Mouse (Mus musculus) retina, postnatal 7 days (tissue): ENCODE results near the gene Ctu2.

Experiments
- DNase-seq: peaks from one replicate; pipeline ENCODE4 v3.0.0-alpha.2; 2012; ENCODE audit warnings: low read depth, low spot score

Gene Ctu2

DNA sequence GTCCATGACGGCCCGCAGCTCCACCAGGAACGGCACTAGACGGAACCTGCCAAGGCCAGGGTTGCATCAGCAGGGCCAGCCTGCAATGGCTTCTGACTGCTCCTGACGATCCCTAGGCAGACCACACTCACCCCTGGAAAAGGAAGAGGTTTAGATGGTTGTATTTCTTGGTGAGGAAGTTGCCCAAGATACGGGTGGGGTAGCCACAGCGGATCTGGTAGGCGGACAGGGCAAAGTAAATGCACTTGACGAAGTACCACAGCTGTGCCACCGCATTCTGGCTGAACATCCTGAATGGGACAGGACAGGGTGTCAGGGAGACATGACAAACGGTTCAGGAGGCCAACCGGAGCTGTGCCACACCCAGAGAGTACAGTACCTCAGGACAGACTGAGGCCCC is 8.9 kb downstream of the Ctu2 start:
- DNase-seq, result no peak

DNA sequence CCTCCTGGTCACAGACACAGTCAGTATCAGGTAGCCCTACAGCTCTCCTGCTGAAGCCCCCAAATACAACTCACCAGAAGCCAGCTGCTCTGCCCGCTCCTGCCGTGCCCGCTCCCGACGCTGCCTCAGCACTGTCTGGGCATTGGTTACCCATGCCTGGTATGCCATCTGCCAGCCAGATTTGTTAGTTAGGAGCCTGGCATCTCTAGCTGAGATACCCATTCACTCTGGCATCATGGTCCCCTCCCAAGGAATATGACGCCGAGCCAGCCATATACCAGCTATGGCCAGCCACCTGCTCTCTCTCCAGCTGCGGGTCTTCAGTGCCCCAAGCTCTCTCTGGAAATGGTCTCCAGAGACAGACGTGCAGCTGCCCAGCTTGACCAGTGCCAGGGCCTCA is 12.4 kb downstream of the Ctu2 start:
- DNase-seq, result no peak

DNA sequence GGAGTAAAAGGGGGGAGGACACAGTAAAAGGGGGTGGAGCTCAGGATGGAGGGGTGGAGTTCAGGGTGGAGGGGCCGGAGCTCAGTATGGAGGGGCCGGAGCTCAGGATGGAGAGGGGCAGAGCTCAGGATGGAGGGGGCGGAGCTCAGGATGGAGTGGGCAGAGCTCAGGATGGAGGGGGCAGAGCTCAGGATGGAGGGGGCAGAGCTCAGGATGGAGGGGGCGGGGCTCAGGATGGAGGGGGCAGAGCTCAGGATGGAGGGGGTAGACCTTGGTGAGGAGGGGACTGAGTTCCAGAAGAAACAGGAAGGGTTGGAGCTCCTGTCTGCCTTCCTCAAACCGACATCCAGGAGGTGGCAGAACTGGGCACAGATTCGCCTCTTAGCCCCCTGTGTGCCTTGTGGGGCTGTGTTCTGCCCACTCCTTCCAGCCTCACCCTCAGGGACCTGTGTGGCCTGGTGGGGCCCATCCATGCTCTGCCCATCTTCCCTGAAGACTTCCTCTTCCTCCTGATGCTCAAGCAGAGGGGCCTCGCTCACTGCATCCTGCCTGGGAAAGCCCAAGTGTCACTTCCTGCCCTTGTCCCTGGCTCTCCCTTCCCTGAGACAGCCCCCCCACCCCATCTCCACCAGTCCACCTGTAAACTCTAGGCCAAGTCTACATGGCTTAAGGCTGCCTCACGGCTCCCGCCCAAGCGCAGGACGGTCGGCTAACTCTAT is 21.2 kb downstream of the Ctu2 start:
- DNase-seq, result no peak

DNA sequence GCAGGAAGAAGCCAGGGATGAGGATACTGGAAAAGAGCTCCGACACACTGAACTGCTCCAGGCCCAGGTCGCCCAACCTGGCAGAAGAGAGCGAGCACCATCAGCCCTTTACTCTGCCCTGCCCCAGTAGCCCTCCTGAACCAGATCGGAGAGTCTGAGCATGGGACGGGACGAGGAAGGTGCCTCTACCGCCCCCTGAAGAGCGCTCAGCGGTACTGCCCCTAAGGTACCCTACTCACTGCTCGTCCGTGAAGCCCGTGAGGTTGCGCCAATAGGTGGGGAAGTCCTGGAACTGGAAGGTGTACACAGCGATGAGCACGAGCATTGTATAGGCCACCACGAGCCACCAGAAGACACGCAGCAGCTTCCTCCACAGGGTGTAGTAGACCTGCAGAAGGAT is 22.0 kb downstream of the Ctu2 start:
- no peak for DNase-seq

DNA sequence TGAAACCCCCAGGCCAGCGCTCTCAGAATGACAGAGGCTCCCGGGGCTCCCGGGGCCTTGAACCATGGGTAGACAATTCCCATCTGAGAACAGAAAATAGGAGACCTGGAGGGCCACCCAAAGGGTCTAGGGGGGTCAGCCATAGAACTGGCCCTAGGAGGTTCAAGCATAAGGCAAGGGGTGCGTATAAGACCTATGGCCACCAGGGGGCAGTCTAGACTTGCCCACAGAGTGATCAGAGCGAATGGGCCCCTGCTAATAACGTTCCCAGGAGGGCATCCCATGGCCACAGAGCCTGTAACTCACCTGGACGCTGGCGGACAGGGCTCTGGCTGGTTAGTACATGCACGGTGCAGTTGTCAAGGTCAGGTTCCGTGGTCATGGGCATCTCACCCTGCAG is 24.9 kb downstream of the Ctu2 start:
- peak; percentile 77 for DNase-seq

DNA sequence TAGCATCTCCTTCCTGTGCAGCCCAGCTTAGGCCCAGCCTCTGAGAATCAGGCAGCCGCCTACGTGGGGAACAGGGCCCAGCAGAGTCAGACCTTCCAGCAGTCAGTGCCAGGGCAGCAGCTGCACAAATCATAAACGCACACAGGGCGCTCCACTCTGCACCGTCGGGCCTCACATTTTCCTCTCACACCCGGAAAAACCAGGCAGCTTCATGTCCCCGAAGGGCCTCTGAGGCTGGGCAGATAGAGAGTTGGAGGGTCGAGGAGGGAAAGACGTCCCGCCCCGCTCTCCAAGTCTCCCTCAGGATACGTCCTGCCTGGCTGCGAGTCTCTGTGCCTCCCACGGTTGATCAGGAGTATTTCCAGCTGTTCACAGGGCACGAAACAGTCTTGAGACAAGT is 35.6 kb downstream of the Ctu2 start:
- no peak for DNase-seq

DNA sequence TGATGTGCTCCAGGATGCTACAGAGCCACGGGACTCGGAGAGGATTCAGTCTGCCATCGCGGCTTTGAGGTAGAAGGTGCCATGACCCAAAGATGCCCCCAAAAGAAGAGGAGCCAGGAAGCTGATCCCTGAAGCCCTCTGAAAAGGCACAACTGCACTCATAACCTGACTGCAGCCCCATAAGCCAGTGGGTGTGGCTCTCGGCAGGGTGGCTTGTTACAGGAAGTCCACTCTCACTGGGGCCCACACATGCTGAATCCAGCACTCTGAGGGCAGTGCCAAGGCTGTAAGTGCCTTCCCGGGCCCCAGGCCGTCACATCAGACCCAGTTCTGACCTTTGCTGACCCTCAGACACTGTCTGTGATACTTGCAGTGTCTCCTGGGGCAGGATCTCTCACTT is 36.4 kb downstream of the Ctu2 start:
- no peak for DNase-seq

DNA sequence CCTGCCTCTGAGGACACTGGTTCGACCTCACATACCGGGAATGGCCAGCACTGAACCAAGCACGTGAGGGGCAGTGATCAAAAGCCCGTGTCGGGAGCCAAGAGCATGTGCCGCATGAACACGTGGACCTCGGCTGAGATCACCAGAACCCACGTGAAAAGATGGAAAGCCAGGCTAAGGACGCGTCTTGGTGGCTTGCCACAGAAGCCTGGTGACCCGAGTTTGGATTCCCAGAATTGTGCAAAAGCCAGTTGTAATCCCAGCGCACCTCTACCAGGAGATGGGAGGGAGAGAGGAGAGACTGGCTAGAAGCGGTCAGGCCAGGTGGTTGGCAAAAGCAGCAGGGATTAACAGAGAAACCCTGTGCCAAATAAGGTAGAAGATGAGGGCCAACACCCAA is 39.8 kb downstream of the Ctu2 start:
- DNase-seq, result no peak

DNA sequence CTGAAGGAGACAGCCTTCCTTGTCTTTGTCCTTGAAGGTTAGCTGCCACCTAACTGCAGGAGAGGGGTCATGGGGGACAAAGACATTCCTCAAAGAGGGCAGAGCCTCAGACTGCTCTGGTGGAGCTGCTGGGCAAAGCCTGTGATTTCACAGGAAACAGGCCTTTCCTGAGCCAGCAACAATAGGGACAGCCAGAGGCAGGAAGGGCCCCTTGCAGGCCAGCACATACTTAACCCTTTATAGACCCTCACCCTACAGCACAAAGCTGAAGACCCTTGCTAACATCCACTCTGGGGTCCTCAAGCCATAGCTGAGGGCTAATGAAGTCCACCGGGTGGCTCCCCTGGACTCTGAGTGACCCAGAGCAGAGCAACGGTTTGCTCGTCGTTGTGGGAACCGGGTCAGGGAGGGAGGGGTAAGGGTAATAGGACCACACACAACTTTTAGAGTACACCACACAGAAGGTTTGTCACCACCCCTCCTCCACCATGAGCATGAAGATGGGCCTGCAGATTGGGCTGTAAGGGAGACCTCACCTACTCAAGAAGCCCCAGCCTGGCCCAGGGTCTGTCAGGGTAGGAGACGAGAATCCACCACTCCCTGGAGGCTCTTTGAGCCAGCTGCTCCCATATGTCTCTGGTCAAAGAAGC is 41.7 kb downstream of the Ctu2 start:
- DNase-seq, result no peak

DNA sequence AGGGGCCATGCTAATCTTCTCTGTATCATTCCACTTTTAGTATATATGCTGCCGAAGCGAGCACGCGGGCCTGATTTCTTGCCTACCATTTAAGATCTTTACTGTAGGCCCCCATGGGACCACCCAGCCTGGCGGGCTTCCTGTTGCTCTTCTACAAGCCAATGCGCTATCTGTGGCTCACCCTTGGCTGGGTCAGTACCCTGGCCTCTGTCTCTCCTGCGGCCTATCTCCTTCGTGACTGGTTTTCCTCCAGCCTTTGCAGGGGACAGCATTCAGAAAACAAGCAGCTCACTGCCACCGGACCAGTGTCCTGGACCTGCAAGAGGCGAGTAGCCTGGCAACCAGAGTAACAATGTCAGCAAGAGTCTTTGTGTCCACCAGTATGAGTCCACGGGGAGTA is 44.7 kb downstream of the Ctu2 start:
- DNase-seq, result no peak

DNA sequence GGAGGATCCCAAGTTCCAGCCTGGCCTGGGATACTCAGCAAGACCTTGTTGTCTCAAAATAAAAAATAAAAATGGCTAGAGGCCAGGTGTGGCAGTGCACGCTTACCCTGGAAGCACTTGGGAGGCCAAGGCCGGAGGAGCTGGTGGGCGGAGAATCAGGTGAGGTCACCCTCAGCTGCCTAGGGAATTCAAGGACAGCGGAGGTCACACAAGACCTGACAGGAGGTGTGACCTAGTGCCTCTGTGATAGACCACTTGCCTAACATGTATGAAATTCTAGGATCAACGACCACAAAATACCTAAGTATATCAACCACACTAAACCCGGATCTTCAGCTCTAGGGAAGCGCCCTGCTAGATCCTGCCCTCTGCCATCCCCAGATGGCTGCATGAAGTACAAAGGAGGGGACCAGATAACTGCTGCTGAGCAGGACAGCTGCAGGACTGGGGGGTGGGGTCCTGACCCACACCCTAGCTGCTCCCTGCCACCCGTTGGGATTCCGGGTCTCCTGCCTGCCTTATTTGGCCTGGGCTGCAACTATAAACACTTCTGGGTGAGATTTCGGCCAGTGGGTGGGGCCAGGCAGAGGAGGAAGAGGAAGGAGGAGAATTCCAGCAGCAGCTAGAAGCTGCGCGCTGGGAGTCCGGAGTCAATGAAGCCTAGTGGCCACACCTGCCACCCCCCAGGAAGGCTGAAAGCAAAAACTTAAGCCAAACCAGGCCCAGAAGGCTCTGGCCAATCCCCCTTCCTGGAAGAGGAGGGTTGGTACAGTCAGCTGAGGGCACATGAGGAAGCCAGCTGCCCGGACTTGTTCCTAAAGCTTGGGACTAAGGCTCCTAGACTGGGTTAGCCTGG is 47.1 kb downstream of the Ctu2 start:
- no peak for DNase-seq

DNA sequence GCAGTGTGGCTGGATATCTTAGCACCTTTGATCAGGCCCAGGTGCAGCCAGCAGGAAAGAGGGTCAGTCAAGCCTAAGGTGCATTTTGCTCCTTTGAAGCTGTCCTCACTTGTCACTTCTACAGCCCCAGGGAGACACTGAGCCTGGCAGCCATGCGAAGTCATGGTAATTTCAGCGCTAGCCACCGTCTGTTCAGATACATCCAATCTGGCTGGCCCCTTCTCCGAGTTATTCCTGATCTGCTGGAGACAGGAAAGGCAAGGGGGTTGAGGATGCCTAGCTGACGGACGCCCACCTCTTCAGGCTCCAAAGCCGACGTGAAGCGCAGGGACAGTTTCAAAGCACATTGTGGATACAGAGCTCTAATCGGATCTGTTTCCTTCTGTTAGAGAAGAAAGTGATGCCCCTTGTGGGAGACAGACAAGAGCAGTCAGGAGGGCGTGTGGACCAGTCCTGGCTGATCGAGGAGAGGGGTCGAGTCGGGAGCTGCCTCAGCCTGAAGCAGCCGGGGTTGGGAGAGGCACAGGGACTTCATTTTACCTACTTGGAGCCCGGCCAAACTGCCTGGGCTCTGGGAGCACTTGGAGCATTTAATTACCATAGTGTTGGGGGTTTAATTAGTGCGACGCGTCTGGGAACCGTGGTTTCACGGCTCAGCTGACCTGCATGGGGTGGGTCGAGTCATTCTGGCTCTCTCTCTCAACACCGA is 47.9 kb downstream of the Ctu2 start:
- DNase-seq, result peak; percentile 16

DNA sequence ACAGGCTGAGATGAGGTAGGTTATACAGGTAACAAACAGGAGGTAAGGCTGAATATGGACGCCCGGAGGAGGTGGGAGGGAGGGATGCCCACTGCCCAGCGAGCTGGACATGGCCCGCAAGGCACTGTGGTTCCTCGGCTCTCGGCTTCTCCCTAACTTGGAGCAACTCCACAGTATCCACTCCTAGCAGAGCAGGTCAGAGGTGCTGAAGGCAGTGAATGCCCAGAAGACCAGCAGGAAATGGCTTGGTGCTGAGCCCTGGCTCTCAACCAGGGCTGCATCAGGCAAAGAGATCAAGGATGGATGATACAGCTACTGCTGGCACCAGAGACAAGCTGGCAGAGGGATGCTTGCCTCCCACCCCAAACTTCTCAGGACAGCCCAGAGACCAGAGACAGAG is 48.6 kb downstream of the Ctu2 start:
- DNase-seq, result no peak

DNA sequence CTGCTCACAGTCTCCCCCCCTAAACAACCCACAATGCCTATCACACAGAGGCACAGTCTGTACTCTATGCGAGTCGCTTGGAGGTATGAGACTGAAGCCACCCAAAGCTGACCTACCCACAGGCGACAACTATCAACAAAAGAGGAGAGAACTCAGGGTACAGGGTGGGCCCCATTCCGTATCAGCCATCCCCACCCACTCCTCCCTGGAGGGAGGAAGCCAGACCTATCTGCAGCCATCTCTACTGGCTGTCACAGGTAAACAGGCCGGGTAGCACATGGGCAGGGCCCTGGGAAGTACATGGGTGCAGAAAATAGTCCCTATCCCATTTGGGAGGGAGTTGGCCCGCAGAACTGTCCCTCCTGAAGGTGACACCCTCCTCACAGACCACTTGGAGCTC is 49.1 kb downstream of the Ctu2 start:
- DNase-seq, result no peak

DNA sequence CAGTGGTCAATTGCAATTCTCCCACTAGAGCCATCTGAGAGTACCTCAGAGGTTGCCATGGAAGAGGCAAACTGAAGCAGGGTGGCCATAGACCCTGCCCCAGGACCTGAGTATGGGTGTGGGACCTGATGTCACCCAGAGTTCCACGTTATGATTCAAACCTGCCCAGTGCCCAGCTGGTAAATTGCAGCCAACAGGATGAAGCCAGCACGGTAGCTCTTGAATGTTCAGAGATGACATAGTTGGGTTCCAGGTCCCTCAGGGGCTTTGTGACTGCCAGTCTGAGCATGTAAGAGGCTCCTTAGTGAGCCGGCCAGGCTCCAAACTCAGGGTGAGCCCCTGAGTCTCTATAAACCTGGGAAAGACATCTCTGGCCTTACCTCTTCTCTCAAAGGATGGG is 50.1 kb downstream of the Ctu2 start:
- DNase-seq, result no peak

DNA sequence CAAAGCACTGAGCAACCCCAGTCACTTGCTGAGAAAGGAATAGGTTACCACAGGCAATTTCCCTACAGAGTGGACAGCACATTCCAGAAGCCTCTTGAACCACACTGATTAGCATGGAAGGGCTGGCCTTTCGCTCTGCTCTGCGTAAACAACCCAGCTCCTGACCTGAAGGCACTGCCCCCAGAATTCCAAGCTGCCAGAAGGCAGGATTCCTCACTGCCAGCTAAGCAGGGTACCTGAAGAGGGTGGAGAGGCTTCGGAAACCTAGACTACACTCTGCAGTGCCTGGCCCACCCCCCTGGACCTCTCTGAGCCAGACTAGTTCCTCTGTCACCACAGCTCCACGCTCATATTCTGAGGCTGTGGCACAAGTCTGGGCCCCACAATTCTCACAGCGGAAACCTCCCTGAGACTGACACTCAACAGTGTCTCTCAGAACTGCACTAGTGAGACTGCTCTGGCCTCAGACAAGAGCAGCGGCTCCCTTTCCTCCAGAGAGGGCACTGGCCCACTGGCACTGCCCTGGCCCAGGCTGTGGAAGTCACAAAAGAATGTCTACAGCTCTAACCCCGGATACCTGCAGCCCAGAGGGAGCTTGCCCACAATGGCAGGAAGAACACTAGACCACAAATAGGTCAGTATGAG is 50.7 kb downstream of the Ctu2 start:
- no peak for DNase-seq

DNA sequence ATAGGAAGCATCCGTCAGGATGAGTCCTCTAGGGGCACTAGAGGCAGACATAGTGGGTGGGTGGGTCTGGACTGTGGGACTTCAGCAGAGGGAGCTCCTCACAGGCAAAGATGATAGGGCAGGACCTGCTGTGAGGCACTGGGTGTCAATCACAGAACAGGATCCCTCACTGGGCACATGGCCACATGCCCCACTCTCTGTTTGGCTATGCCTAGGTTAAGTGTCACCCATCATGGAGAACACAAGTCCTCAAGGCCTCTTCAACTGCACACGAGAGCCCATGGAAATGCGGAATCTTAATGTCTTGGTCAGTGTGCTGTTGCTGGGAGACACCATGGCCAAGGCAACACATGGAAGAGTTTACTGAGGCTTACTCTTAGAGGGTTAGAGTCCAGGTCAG is 52.0 kb downstream of the Ctu2 start:
- DNase-seq, result no peak

DNA sequence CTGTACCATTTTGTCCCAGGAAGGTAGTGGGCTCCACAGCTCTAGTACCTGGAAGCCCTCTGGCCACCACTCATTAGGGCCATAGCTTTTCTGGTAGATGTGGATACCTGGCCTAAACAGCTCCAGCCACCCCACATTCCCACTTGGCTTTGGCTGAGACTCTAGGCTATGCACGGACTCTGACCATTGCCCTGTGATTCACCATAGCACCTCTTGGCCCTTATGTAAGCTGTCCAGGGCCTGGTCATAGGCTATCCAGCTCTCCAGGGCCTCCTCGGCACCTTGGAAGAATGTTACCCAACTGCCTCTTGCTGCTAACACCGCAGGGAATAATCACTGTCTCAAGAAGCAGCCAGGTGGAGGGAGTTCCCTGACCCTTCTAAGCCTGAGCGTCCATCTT is 53.2 kb downstream of the Ctu2 start:
- DNase-seq, result no peak

DNA sequence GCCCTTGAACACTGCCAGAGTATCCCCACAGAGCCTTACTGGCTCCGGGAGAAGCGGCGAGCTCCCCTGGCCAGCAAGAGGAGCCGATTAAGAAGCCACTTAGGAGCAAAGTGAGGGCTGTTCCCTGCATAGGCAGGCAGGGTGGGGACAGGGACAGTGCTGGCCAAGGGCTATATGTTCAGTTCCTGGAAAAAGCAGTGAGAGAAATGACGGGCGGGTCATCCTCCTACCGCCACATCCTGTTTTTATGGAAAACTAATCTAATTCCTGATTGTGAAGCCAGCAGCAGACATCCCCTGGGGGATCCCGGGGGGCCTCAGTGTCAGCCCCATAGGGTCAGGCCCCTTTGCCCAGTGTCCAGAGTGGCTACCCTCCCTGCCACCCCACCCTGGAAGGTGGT is 55.4 kb downstream of the Ctu2 start:
- no peak for DNase-seq
